ENCODE assay signal across 23 mouse cellular contexts in genomic region chr3:131660126-131660525, GRCm38 (mm10).
"Had no signal": no experiment of that assay in that cellular context is flagged by ENCODE, and none has a peak within 500 bp of the region (broad histone marks: within the 10 kb centered on the region; RNA-seq: fewer than 3 reads in every experiment).

No protein-coding gene starts in this region.

- ATAC-seq: liver, postnatal 0 days; lung, postnatal 0 days; midbrain, embryonic 13.5 days; midbrain, embryonic 15.5 days had no signal

- H3K27ac ChIP-seq: lung, embryonic 15.5 days; macrophage; midbrain, embryonic 13.5 days; midbrain, embryonic 15.5 days; neural tube, embryonic 13.5 days; neural tube, embryonic 15.5 days; stomach, embryonic 15.5 days; stomach, postnatal 0 days had no signal

- H3K9ac ChIP-seq: liver, postnatal 0 days; lung, embryonic 15.5 days; midbrain, embryonic 13.5 days; midbrain, embryonic 15.5 days; neural tube, embryonic 13.5 days; neural tube, embryonic 15.5 days; stomach, embryonic 15.5 days had no signal

- H3K9me3 ChIP-seq: lung, embryonic 15.5 days; megakaryocyte, embryonic 14.5 days; midbrain, embryonic 13.5 days; midbrain, embryonic 15.5 days; neural tube, embryonic 13.5 days; neural tube, embryonic 15.5 days; stomach, embryonic 15.5 days had no signal

- H3K4me1 ChIP-seq: lung, embryonic 15.5 days; megakaryocyte, embryonic 14.5 days; midbrain, embryonic 13.5 days; midbrain, embryonic 15.5 days; neural tube, embryonic 13.5 days; neural tube, embryonic 15.5 days; stomach, embryonic 15.5 days had no signal

- H3K36me3 ChIP-seq: lung, embryonic 15.5 days; midbrain, embryonic 13.5 days; midbrain, embryonic 15.5 days; neural tube, embryonic 13.5 days; neural tube, embryonic 15.5 days; stomach, embryonic 15.5 days had no signal

- H3K27me3 ChIP-seq: lung, embryonic 15.5 days; megakaryocyte, embryonic 14.5 days; midbrain, embryonic 13.5 days; midbrain, embryonic 15.5 days; neural tube, embryonic 13.5 days; neural tube, embryonic 15.5 days; stomach, embryonic 15.5 days had no signal

- H3K4me2 ChIP-seq: lung, embryonic 15.5 days; midbrain, embryonic 11.5 days; midbrain, embryonic 13.5 days; midbrain, embryonic 15.5 days; neural tube, embryonic 13.5 days; neural tube, embryonic 15.5 days; stomach, embryonic 15.5 days had no signal

- H3K4me3 ChIP-seq: lung, embryonic 15.5 days; megakaryocyte, embryonic 14.5 days; midbrain, embryonic 13.5 days; midbrain, embryonic 15.5 days; neural tube, embryonic 13.5 days; neural tube, embryonic 15.5 days; stomach, embryonic 15.5 days had no signal

- DNase-seq: liver, postnatal 0 days; lung, adult 2 months; lung, postnatal 14 days; lung, postnatal 36 days; retina, postnatal 1 day; right cerebral cortex, adult 18-20 months; right cerebral cortex, postnatal 25 days; right cerebral cortex, postnatal 4 days; spleen, adult 18-20 months; thymus, adult 2 months; thymus, postnatal 25 days; thymus, postnatal 4 days had no signal
